Mouse (Mus musculus): Measurements from ENCODE around the gene 4931406P16Rik. TPM values are rescaled to one million over a fixed set of nuclear protein-coding genes. Genes with fewer than 3 reads are reported as not detected.
"Not testable (repeated sequence)": the region's sequence is repeated elsewhere in the genome, so short reads cannot be mapped to it uniquely, and the experiment has no call there.

The 4931406P16Rik gene
- total and polyA plus RNA-seq, 3 experiments = 44.5 to 68.4 (median 57.9) TPM

- DNase-seq = no peak
Observed at GRCm38 (mm10) chr7:34208027-34208745, 105.2 kb downstream of the 4931406P16Rik start.

DNA sequence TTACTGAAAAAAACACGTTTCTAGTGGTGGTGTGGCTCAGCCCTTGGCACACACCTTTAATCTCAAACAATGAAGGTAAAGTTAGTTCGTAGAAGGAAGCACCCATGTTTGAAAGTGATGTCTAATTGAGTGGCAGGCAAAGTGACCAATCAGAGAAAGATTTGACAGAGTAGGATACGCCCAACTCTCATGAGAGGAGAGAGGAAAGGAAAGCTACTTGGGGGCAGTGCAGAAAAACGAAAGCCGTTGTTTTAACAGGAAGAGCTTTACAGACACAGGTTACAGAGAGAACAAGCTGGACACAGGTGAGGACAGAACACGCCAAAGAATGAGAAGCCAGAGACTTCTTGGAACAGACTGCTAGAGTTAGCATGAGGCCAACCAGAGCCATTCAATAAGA, 107.0 kb downstream of the 4931406P16Rik start:
- DNase-seq = no peak

GRCm38 (mm10) chr7:34202147-34202546, 111.2 kb downstream of the 4931406P16Rik start:
- not testable (repeated sequence) for DNase-seq

DNA sequence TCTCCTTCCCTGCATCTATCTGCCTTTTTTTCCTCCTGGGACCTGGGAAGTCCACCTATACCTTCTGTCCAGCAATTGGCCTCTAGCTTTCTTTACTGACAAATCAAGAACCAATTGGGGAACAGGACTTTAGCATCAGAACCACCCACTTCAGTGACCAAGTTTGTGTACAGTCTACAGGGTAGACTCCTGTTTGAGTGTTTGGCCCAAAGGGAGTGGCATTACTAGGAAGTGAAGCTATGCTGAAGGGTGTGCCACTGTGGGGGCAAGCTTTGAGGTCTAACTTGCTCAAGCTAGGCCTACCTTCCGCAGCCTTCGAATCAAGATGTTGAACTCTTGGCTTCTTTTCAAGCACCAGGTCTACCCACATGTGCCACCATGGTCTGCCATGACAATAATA, 112.5 kb downstream of the 4931406P16Rik start:
- DNase-seq = no peak

GRCm38 (mm10) chr7:34198346-34198745, 115.0 kb downstream of the 4931406P16Rik start:
- peak; percentile 27 for DNase-seq

DNA sequence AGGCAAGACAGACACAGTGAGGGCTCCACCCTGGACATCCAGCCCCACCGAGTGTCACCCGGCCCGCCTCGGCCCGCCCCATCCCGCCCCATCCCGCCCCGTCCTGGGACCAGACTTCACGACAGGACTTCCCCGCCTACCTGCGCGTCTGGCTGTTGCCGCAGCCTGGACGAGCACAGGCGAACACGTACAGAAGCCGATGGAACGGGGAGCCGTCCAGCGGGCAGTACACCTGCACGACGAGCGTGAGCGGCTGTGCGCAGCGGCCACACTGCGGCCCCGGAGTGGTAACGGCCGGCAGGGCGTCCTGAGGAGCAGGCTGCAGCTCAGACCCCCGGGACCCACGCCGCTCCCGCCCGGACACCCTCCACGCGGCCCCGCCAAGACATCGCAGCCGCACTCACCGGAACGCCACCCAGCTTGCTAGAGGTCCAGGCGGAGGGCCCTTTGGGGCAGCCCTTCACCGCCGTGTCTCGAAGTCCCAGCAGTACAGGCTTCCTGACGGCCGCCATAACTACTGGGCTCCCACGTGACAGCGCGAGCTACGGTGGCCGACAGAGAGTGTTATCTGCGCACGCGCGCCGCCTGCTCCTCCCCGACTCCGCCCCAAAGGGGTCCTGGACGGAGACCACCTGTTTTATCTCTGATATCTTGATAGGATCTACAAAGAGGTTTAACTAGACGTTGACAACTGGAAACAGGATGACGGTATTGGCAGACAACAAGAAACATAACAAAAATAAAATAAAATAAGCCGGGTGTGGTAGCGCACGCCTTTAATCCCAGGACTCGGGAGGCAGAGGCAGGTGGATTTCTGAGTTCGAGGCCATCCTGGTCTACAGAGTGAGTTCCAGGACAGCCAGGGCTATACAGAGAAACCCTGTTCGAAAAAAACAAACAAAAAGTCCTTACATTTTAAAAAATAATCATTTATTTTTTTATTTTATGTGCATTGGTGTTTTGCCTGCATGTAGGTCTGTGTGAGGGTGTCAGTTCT, 116.9 kb downstream of the 4931406P16Rik start, which contains the start of gene Pdcd2l:
Gene Pdcd2l (minus strand): TSS at position 530 of the 997 bp plus-strand sequence.
- DNase-seq = peak; percentile 95

DNA sequence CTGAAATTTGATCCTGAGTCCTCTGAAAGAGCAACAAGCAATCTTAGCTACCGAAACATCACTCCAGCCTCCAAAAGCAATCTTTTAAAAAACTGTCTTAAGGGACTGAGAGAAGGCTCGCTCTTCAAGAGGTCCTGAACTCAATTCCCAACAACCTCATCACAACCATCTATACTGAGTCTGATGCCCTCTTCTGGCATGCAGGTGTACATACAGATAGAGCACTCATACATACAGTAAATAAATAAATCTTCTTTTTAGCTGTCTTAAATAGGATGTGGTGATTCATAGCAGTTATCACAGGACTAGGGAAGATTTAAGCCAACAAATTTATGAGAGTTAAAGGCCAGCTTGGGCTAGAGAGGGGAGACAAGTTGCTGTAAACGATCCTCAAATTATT, 117.7 kb downstream of the 4931406P16Rik start:
- DNase-seq = no peak

DNA sequence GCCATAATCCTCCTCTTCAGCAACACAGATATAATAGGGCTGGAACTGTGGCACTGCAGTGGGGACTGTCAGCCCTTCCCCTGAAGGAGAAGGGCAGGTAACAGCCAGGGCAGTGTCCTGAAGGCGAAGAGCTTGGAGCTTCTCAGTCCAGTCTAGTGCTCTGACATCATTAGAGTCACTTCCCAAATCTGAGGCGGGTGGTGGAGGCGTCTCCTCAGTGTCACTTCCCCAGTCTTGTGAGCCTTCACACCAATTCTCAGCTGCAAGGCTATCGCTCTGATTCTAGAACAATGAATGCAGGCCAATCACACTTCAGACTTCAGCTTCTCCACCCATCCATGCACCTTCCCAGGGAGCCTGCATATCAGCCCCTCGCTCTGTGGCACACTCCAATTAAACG, 120.5 kb downstream of the 4931406P16Rik start:
- no peak for DNase-seq

- no peak for DNase-seq
Observed at GRCm38 (mm10) chr7:34189376-34189989, 123.9 kb downstream of the 4931406P16Rik start.

Other genes starting within 250 kb of the 4931406P16Rik start
- gene Scgb1b30, start 218.1 kb downstream of the 4931406P16Rik start, total RNA-seq (2021) = not detected
- not detected in 2 replicates for gene Scgb1b30, start 218.1 kb downstream of the 4931406P16Rik start, polyA plus RNA-seq (2012; rRNA removed)
- 10 to 100 TPM; 13.6 to 32.2 TPM for gene Wtip, start 180.3 kb downstream of the 4931406P16Rik start, total RNA-seq (2021)
- gene Wtip, start 180.3 kb downstream of the 4931406P16Rik start, polyA plus RNA-seq (2012; rRNA removed) = 33.7 and 49.8 TPM in 2 replicates
- 10 to 100 TPM; 63.5 to 75.7 TPM for gene Uba2, start 144.0 kb downstream of the 4931406P16Rik start, total RNA-seq (2021)
- gene Uba2, start 144.0 kb downstream of the 4931406P16Rik start, polyA plus RNA-seq (2012; rRNA removed) = 22.5 and 25.2 TPM in 2 replicates
- gene Pdcd2l, start 116.9 kb downstream of the 4931406P16Rik start, total RNA-seq (2021) = 10 to 100 TPM; 15.4 to 24.4 TPM
- 27.9 and 31.1 TPM in 2 replicates for gene Pdcd2l, start 116.9 kb downstream of the 4931406P16Rik start, polyA plus RNA-seq (2012; rRNA removed)
- 100 to 1,000 TPM; 290 to 557 TPM for gene Gpi1, start 83.2 kb downstream of the 4931406P16Rik start, total RNA-seq (2021)
- 507 and 510 TPM in 2 replicates for gene Gpi1, start 83.2 kb downstream of the 4931406P16Rik start, polyA plus RNA-seq (2012; rRNA removed)
- not detected for gene Gm6096, start 62.5 kb downstream of the 4931406P16Rik start, total RNA-seq (2021)
- gene Gm6096, start 62.5 kb downstream of the 4931406P16Rik start, polyA plus RNA-seq (2012; rRNA removed) = not detected in 2 replicates
- gene Lsm14a, start 79.8 kb upstream of the 4931406P16Rik start, total RNA-seq (2021) = 100 to 1,000 TPM; 104 to 134 TPM
- 17.9 and 23.5 TPM in 2 replicates for gene Lsm14a, start 79.8 kb upstream of the 4931406P16Rik start, polyA plus RNA-seq (2012; rRNA removed)

Measured in adrenal gland, adult 2 months (tissue).